Mouse (Mus musculus): ENCODE data around the gene Slc43a2.
A peak's percentile ranks its signal among the peaks of the same experiment; 100 is the strongest.

Gene Slc43a2

GRCm38 (mm10) chr11:75529771-75530170 lies 1.7 kb upstream of the Slc43a2 start:
- no peak for DNase-seq (ENCODE audit: low spot score)

DNA sequence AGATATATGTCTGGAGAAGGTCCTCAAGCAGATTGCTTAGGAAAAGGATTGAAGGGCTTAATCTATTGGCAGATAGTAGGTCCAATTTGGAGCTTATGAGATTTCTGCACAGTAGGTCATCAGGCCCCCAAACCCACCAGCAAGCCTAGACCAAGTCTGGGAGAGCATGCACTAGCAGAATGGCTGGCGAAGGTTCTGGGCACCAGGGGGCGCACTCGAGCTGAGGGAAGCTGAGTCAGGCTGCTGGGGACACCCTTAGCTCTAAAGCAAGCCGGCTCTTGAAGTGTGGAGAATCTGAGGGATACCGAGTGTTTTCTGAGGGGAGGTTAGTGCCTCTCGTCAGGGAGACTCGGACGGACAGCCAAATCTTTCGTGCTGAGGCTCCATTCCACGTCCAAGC lies 1.2 kb upstream of the Slc43a2 start:
- peak; percentile 97 for DNase-seq (ENCODE audit: low spot score)

- DNase-seq (ENCODE audit: low spot score) = peak; percentile 45
Measured at GRCm38 (mm10) chr11:75530845-75531373, 585 bp upstream of the Slc43a2 start.

DNA sequence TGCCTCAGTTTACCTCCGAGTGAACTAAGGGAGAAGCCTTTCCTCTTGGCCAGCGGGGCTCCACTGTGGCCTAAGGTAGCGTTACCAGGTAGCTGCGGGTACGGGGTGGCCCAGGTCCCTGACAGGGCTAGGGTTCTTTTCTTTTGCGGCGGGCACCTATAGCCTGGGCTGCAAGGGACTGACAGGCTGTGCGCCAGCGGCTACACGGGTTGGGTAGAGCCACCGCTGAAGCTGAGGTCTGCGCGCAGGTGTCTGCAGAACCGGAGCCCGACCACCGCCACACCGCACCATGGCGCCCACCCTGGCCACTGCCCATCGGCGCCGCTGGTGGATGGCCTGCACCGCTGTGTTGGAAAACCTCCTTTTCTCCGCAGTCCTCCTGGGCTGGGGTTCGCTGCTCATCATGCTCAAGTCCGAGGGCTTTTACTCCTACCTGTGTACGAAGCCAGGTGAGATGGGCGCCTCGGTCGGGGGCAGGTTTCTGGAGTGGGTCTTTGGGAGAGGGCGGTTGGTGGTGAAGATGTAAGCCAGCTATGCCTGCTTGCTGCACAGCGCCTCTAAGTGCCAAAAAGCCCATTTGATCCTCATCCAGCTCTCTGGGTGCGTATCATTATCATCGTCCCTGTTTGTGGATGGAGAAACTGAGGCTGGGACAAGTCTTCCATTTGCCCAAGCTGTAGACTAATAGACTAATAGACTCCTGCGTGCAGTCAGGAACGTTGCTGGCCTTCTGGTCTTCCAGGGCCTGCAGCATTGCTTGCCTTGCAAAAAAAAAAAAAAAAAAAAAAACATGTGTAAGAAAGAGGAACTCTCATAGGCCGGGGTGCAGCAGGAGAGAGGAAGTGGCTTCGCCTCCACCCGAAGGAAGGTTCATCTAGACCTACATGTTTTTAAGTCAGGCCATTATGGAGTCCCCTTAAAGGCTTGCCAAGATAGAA lies 1.1 kb downstream of the Slc43a2 start:
- no peak for DNase-seq (ENCODE audit: low spot score)

DNA sequence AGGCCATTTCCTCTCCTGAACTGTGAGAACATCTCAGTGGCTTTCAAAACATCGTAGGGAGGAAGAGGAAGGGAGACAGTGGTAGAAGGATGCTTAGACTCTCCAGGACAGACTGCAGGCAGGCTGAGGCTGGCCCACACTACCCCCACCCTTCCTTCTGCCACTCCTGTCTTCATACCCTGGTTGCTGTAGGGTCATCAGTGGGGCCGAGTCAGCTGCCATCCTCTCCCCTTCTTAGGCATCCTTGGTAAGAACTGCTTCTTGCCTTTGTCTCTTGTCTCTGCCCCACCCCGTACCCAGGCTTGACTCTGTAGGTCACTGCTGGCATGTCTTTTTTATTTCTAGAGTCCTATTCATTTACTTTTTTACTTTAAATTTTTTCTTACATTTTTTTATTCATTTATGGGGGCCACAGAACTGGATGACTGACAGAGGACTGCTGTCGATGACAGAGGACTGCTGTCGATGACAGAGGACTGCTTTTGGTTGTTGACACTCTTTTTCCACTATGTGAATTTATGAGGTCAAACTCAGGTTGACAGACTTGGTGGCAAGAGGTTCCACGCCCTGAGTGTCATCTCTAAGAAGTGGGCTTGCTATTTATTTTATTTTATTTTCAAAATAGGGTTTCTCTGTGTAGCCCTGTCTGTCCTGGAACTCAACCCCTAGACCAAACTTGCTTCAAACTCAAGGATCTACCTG lies 2.0 kb downstream of the Slc43a2 start:
- DNase-seq (ENCODE audit: low spot score) = no peak

GRCm38 (mm10) chr11:75534286-75535033 lies 3.0 kb downstream of the Slc43a2 start:
- no peak for DNase-seq (ENCODE audit: low spot score)

DNA sequence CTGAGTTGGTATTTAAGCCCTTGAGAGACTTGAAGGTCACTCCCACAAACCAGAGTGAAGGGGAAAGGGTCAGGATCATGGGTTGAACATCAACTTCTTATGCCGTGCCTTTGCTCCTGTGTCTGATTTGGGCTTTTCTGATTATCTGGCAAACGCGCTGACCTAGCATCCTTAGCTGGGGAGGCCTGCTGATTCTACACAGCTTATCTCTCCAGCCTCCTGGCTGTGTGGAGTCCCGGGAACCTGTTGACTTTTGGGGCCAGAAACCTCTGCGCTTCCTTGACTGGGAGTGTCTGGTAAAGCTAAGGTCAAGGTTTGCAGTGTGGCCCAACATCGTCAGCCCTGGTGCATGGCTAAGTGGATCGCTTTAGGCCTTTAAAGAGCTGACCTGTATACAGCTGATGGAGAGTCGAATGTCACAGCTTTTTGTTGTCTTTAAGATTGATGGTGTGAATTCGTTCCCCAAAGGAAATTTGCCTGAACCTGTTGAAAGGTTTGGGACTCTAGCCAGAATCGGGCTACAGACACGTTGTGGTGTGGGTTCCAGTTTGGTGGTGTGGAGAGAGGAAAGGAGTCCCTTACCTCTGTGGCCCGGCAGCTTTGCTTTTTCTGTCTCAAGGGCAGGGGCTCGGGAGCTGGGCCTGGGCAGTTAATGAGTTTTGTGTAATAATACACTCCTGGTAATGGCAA lies 3.8 kb downstream of the Slc43a2 start:
- no peak for DNase-seq (ENCODE audit: low spot score)

GRCm38 (mm10) chr11:75536255-75537024 lies 4.9 kb downstream of the Slc43a2 start:
- no peak for DNase-seq (ENCODE audit: low spot score)

- no peak for DNase-seq (ENCODE audit: low spot score)
Measured at GRCm38 (mm10) chr11:75537025-75537414, 5.5 kb downstream of the Slc43a2 start.

DNA sequence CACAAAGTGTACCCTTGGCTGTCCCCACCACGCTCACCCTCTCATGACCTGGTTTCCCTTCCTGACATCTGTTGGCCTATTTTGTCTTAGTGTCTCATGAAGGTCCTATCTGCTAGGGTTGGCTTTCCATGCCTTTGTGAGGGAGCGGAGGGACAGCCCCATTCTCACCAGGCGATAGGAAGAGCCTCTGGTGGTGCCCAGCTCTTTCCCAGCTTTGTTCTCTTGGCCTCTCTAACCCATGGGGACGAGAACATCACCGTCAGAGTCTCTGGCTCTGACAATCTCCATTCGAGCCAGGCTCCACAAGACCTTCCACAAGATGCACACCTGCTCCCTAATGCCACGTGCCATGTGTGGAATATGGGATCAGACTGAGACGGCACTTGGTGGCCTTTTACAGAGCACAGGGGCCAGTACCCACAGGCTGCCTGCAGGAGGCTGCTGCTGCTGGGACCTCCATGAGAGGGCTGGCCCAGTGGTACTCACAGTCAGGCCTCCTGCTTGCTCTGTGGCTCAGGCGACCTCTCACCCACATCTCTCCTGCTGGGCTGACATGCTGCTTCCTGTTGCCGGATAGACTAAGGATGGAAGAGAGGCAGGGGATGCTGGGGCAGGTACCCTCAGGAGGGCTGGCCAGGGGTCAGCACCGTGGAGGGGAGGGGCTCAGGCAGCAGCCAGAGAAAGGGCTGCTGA lies 6.1 kb downstream of the Slc43a2 start:
- DNase-seq (ENCODE audit: low spot score) = peak; percentile 51

GRCm38 (mm10) chr11:75538184-75538969 lies 6.9 kb downstream of the Slc43a2 start:
- no peak for DNase-seq (ENCODE audit: low spot score)

DNA sequence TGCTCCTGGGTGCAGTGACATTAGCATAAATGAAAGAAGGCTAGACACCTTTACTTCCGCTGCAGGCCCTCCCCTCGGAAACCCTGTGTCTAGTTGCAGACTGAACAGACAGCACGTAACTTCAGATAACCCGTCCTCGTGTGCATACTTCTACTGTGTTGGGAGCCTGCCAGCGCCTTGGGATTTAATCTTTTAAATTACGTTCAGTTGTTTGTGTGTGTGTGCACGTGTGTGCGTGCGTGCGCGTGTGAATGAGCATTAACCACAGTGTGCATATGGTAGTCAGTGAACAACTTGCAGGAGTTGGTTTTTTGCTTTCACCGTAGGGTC lies 7.4 kb downstream of the Slc43a2 start:
- DNase-seq (ENCODE audit: low spot score) = no peak

DNA sequence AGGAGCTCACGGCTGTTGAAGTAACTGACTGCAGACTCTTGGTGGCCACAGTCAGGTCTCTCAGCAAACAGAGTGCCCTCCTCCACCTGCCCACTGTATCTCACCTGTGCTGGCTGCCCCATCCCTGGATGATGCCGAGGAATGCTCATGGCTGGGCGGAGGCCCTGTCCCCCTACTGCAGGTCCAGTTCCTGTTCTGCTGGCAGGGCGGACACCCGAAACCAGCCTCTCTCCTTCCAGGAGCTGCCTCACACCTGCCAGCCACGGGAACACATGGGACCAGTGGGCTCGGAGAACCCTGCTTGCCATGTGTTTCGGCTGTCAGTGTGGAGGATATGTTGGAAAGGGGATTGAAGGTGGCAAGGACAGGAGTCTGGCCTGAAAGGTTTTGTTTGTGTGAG lies 8.7 kb downstream of the Slc43a2 start:
- no peak for DNase-seq (ENCODE audit: low spot score)

DNA sequence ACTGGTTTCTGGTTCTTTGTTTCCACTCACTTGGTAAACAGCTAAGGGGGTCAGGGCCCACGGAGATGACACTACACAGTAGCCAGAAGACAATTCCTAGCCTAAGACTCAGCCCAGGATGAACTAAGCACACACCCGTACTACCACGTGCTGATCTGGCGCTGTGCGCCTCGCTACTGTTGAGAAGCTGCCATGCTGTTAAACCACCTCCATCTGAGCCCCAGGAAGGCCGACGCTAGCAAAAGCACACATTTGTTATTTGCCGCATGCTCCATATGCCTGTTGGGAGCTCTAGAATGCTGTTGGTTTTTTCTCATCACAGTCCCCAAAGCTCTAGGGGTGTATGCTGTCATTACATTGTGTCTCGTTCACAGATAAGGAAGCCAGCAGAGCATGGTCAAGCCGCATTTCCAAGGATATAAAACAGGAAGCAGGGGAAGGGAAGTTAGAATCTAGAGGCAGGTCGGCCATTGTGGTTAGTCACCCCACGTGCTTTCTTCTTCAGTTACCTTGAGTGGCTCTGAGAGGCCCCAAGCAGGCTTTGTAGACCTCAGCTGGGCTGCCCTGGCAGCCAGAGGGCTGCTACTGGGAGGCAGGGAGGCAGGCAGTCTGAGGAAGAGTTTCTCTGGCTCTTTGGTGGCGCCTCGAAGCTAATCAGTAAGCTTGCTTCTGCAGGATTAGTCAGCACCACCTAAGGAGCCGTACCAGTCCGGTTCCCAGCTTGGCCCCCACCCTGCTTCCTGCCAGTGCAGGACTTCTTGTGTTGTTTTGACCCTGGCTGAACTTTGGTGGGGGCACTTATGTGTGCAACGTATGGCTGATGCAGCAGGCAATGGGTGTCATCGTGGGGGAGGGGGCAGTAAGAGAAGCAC lies 9.5 kb downstream of the Slc43a2 start:
- DNase-seq (ENCODE audit: low spot score) = no peak

DNA sequence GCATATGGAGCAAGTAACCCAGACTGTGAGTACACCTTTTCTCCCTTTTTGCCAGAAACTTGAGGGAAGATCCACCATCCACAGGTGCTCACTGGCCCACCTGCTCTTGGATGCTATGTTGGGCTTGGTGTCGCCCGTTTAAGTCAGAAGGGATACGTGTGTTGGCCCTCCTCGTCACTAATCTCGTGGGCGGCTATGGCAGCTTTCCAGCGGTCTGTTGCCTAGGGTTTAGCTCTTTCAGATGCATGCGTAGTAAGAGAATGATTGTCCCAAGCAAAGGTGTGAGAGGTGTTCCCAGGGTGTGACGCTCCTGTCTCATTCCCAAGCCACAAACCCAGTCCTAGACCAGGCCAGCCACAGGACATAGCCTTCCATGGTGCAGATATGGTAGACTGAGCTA lies 13.2 kb downstream of the Slc43a2 start:
- no peak for DNase-seq (ENCODE audit: low spot score)

GRCm38 (mm10) chr11:75546057-75546456 lies 14.6 kb downstream of the Slc43a2 start:
- no peak for DNase-seq (ENCODE audit: low spot score)

GRCm38 (mm10) chr11:75549658-75550111 lies 18.2 kb downstream of the Slc43a2 start:
- DNase-seq (ENCODE audit: low spot score) = no peak

- DNase-seq (ENCODE audit: low spot score) = peak; percentile 43
Measured at GRCm38 (mm10) chr11:75550200-75550946, 18.9 kb downstream of the Slc43a2 start.
